Mouse (Mus musculus): ENCODE measurements around the gene Ptrh1. TPM values are rescaled to one million over a fixed set of nuclear protein-coding genes. Genes with fewer than 3 reads are reported as not detected.

The Ptrh1 gene
- polyA plus RNA-seq, 1 experiment from 2014 or later = 7.6 TPM

GRCm38 (mm10) chr2:32740916-32741272 lies 34.7 kb upstream of the Ptrh1 start, which contains the start of gene 6330409D20Rik:
6330409D20Rik (minus strand) TSS chr2:32741016.
- peak within 1 kb of the TSS; percentile 44 for H3K4me3 ChIP-seq (ENCODE audit: low read depth, low read length)
- WGBS = 18% methylated on average over 11 of the region's 11 CpGs
- DNase-seq (ENCODE audit: low spot score) (no peak), ATAC-seq (ENCODE audit: low FRiP score, low TSS enrichment) (no peak)
- H3K27ac ChIP-seq (replicated peaks) = no peak within 1 kb of the TSS
- H3K9me3 ChIP-seq (ENCODE audit: control insufficient read depth, low read length) = no peaks in the 10 kb centered on the region
- peak within 1 kb of the TSS; percentile 48 for H3K9ac ChIP-seq (ENCODE audit: low read length)
- TF ChIP-seq CTCF (IDR thresholded peaks at IDR 0.05; ENCODE audit: low read depth) = no peak
- TF ChIP-seq EP300 (optimal IDR thresholded peaks at IDR 0.05) = no peak
- H3K36me3 ChIP-seq (ENCODE audit: control insufficient read depth, insufficient read depth, low read length) = no peaks in the 10 kb centered on the region
- H3K4me2 ChIP-seq (replicated peaks; ENCODE audit: low read depth) = peak within 1 kb of the TSS; percentile 78
- peaks cover 8% of the 10 kb centered on the region; the same call in 1 of the 2 replicates for H3K27me3 ChIP-seq (ENCODE audit: control insufficient read depth, insufficient read depth, low read length)
- H3K4me1 ChIP-seq (replicated peaks; ENCODE audit: control insufficient read depth, insufficient read depth) = peaks cover 6% of the 10 kb centered on the region; the same call in 1 of the 2 replicates

- no peaks in the 10 kb centered on the region for H3K9me3 ChIP-seq (ENCODE audit: control insufficient read depth, low read length)
- no peaks in the 10 kb centered on the region for H3K36me3 ChIP-seq (ENCODE audit: control insufficient read depth, insufficient read depth, low read length)
- peak overlapping the region; percentile 48 for H3K9ac ChIP-seq (ENCODE audit: low read length)
- H3K4me3 ChIP-seq (ENCODE audit: low read depth, low read length) = peak overlapping the region; percentile 44
- peak overlapping the region; percentile 78 for H3K4me2 ChIP-seq (replicated peaks; ENCODE audit: low read depth)
- H3K27me3 ChIP-seq (ENCODE audit: control insufficient read depth, insufficient read depth, low read length) = peaks cover 8% of the 10 kb centered on the region; the same call in 1 of the 2 replicates
- DNase-seq (ENCODE audit: low spot score) (peak; percentile 49), ATAC-seq (ENCODE audit: low FRiP score, low TSS enrichment) (peak; percentile 38)
- no peak for TF ChIP-seq CTCF (IDR thresholded peaks at IDR 0.05; ENCODE audit: low read depth)
- no peak for TF ChIP-seq EP300 (optimal IDR thresholded peaks at IDR 0.05)
- H3K4me1 ChIP-seq (replicated peaks; ENCODE audit: control insufficient read depth, insufficient read depth) = peaks cover 6% of the 10 kb centered on the region; the same call in 1 of the 2 replicates
- H3K27ac ChIP-seq (replicated peaks) = no peak overlapping the region
- 7% methylated on average over 51 of the region's 58 CpGs for WGBS
Measured at GRCm38 (mm10) chr2:32741273-32742172, 34.1 kb upstream of the Ptrh1 start.

GRCm38 (mm10) chr2:32742173-32742531 lies 33.4 kb upstream of the Ptrh1 start:
- no peak for DNase-seq (ENCODE audit: low spot score)

GRCm38 (mm10) chr2:32744272-32744982 lies 31.2 kb upstream of the Ptrh1 start:
- WGBS = 67% methylated on average over 15 of the region's 15 CpGs
- no peak for ATAC-seq (ENCODE audit: low FRiP score, low TSS enrichment)

More at GRCm38 (mm10) chr2:32742173-32742531, 33.4 kb upstream of the Ptrh1 start:
- Histone ChIP-seq H3K9me3 (ENCODE audit: control insufficient read depth, low read length) (no peaks in the 10 kb centered on the region), H3K9ac (ENCODE audit: low read length) (no peak overlapping the region), H3K27me3 (ENCODE audit: control insufficient read depth, insufficient read depth, low read length) (peaks cover 8% of the 10 kb centered on the region; the same call in 1 of the 2 replicates), H3K4me1 (replicated peaks; ENCODE audit: control insufficient read depth, insufficient read depth) (peaks cover 6% of the 10 kb centered on the region; the same call in 1 of the 2 replicates), H3K4me3 (ENCODE audit: low read depth, low read length) (peak overlapping the region; percentile 44), H3K4me2 (replicated peaks; ENCODE audit: low read depth) (no peak overlapping the region; the same call in 1 of the 2 replicates), H3K36me3 (ENCODE audit: control insufficient read depth, insufficient read depth, low read length) (no peaks in the 10 kb centered on the region), H3K27ac (replicated peaks) (no peak overlapping the region)
- WGBS = 16% methylated on average over 18 of the region's 18 CpGs
- TF ChIP-seq EP300 (optimal IDR thresholded peaks at IDR 0.05) = no peak
- TF ChIP-seq CTCF (IDR thresholded peaks at IDR 0.05; ENCODE audit: low read depth) = no peak
- peak; percentile 34; the same call in 1 of the 2 replicates for ATAC-seq (ENCODE audit: low FRiP score, low TSS enrichment)

GRCm38 (mm10) chr2:32749082-32749481 lies 26.5 kb upstream of the Ptrh1 start:
- TF ChIP-seq CTCF (IDR thresholded peaks at IDR 0.05; ENCODE audit: low read depth) (no peak), EP300 (optimal IDR thresholded peaks at IDR 0.05) (no peak)
- H3K9me3 ChIP-seq (ENCODE audit: control insufficient read depth, low read length) = no peaks in the 10 kb centered on the region
- H3K36me3 ChIP-seq (ENCODE audit: control insufficient read depth, insufficient read depth, low read length) = peaks cover 5% of the 10 kb centered on the region; the same call in 1 of the 2 replicates
- no peaks in the 10 kb centered on the region for H3K4me1 ChIP-seq (replicated peaks; ENCODE audit: control insufficient read depth, insufficient read depth)
- H3K27me3 ChIP-seq (ENCODE audit: control insufficient read depth, insufficient read depth, low read length) = no peaks in the 10 kb centered on the region
- H3K27ac ChIP-seq (replicated peaks) = no peak overlapping the region
- no peak overlapping the region for H3K9ac ChIP-seq (ENCODE audit: low read length)
- ATAC-seq (ENCODE audit: low FRiP score, low TSS enrichment) = no peak
- no peak overlapping the region for H3K4me2 ChIP-seq (replicated peaks; ENCODE audit: low read depth)
- H3K4me3 ChIP-seq (ENCODE audit: low read depth, low read length) = no peak overlapping the region
- 92% methylated on average over 16 of the region's 16 CpGs for WGBS
- DNase-seq (ENCODE audit: low spot score) = no peak

More at GRCm38 (mm10) chr2:32744272-32744982, 31.2 kb upstream of the Ptrh1 start:
- H3K4me2 ChIP-seq (replicated peaks; ENCODE audit: low read depth) = no peak overlapping the region
- H3K9me3 ChIP-seq (ENCODE audit: control insufficient read depth, low read length) = no peaks in the 10 kb centered on the region
- H3K4me3 ChIP-seq (ENCODE audit: low read depth, low read length) = no peak overlapping the region
- no peaks in the 10 kb centered on the region for H3K36me3 ChIP-seq (ENCODE audit: control insufficient read depth, insufficient read depth, low read length)
- H3K27me3 ChIP-seq (ENCODE audit: control insufficient read depth, insufficient read depth, low read length) = peaks cover 8% of the 10 kb centered on the region; the same call in 1 of the 2 replicates
- no peak for DNase-seq (ENCODE audit: low spot score)
- TF ChIP-seq CTCF (IDR thresholded peaks at IDR 0.05; ENCODE audit: low read depth) (no peak), EP300 (optimal IDR thresholded peaks at IDR 0.05) (no peak)
- peaks cover 6% of the 10 kb centered on the region; the same call in 1 of the 2 replicates for H3K4me1 ChIP-seq (replicated peaks; ENCODE audit: control insufficient read depth, insufficient read depth)
- no peak overlapping the region for H3K9ac ChIP-seq (ENCODE audit: low read length)
- H3K27ac ChIP-seq (replicated peaks) = no peak overlapping the region
